Comparison of ENCODE assay signal across 14 mouse cellular contexts in the genomic region with DNA sequence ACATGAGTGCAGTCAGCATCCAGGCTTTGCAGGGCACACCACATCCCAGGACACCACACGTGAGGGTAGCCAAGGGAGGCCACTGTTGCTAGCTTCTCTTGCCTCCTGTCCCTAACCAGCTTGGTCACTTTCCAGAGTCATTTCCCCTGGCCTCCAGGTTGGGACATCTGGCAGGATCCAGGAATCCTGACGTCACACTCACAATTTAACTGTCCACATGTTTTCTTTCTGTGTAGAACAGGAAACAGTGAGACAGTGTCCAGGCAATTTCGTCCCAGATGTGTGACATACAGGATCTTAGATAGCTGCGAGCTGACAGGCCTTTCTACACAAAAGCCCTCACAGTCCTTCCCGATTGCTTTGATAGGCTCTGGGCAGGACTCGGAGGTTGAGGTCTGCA. TPM values are rescaled to one million over a fixed set of nuclear protein-coding genes. Genes with fewer than 3 reads are reported as not detected.
DNase-seq lines count a peak whose midpoint lies in the region; ATAC-seq lines count a peak whose summit lies in the region.
"Had no signal": no experiment of that assay in that cellular context is flagged by ENCODE, and none has a peak within 500 bp of the region (broad histone marks: within the 10 kb centered on the region; RNA-seq: fewer than 3 reads in every experiment).

No protein-coding gene starts in this region.

- 50% methylated on average over 6 of the region's 6 CpGs for WGBS in kidney, embryonic 14.5 days
- 41% methylated on average over 6 of the region's 6 CpGs for WGBS in embryonic facial prominence, embryonic 10.5 days
- 18% methylated on average over 6 of the region's 6 CpGs for WGBS in heart, embryonic 12.5 days
- WGBS in limb, embryonic 11.5 days: 41% methylated on average over 6 of the region's 6 CpGs

- no peak overlapping the region for H3K4me2 ChIP-seq in kidney, embryonic 14.5 days (replicated peaks; ENCODE audit: low read depth, low read length)
- H3K4me2 ChIP-seq in heart, embryonic 12.5 days: no peak overlapping the region
- no peak overlapping the region for H3K4me2 ChIP-seq in limb, embryonic 11.5 days (ENCODE audit: low read depth, severe bottlenecking)
- H3K4me2 ChIP-seq: liver, embryonic 11.5 days; neural tube, embryonic 15.5 days had no signal

- H3K27me3 ChIP-seq in kidney, embryonic 14.5 days (ENCODE audit: control insufficient read depth, insufficient read depth, low read length): 0 out of 2 replicates have a peak, but pooled peaks cover 2% of the 10 kb centered on the region
- H3K27me3 ChIP-seq in embryonic facial prominence, embryonic 10.5 days (replicated peaks; ENCODE audit: low read depth, poor library complexity, severe bottlenecking): peaks cover 5% of the 10 kb centered on the region
- H3K27me3 ChIP-seq in heart, embryonic 12.5 days (replicated peaks): 0 out of 2 replicates have a peak, but pooled peaks cover 5% of the 10 kb centered on the region
- no peaks in the 10 kb centered on the region for H3K27me3 ChIP-seq in limb, embryonic 11.5 days (ENCODE audit: control insufficient read depth, insufficient read depth, low read length)

- H3K4me3 ChIP-seq in kidney, embryonic 14.5 days (ENCODE audit: low read length): no peak overlapping the region
- H3K4me3 ChIP-seq in embryonic facial prominence, embryonic 10.5 days: no peak overlapping the region
- H3K4me3 ChIP-seq in heart, embryonic 12.5 days: no peak overlapping the region
- no peak overlapping the region for H3K4me3 ChIP-seq in limb, embryonic 11.5 days (ENCODE audit: low read depth, low read length)
- H3K4me3 ChIP-seq: neural tube, embryonic 15.5 days had no signal

- H3K4me1 ChIP-seq in kidney, embryonic 14.5 days (ENCODE audit: control insufficient read depth, insufficient read depth, low read length): no peaks in the 10 kb centered on the region
- peaks cover 58% of the 10 kb centered on the region for H3K4me1 ChIP-seq in embryonic facial prominence, embryonic 10.5 days
- H3K4me1 ChIP-seq in heart, embryonic 12.5 days (replicated peaks): peaks cover 49% of the 10 kb centered on the region
- H3K4me1 ChIP-seq in limb, embryonic 11.5 days (ENCODE audit: control insufficient read depth, insufficient read depth, low read length): peaks cover 34% of the 10 kb centered on the region

- no peak overlapping the region for H3K9ac ChIP-seq in kidney, embryonic 14.5 days (ENCODE audit: low read depth, low read length)
- H3K9ac ChIP-seq in heart, embryonic 12.5 days: 0 out of 2 replicates have a peak overlapping the region, but pooled peaks have one; percentile 3
- no peak overlapping the region for H3K9ac ChIP-seq in limb, embryonic 11.5 days (ENCODE audit: low read length)
- H3K9ac ChIP-seq: neural tube, embryonic 15.5 days had no signal

- H3K27ac ChIP-seq in kidney, embryonic 14.5 days (ENCODE audit: low read depth, low read length): no peak overlapping the region
- peak overlapping the region; percentile 71 for H3K27ac ChIP-seq in embryonic facial prominence, embryonic 10.5 days (replicated peaks)
- H3K27ac ChIP-seq in heart, embryonic 12.5 days (ENCODE audit: poor library complexity, severe bottlenecking): peak overlapping the region; percentile 73
- H3K27ac ChIP-seq in limb, embryonic 11.5 days (replicated peaks; ENCODE audit: low read depth, low read length): peak overlapping the region; percentile 43; the same call in 1 of the 2 replicates
- H3K27ac ChIP-seq: macrophage; neural tube, embryonic 15.5 days had no signal

- H3K9me3 ChIP-seq in kidney, embryonic 14.5 days (ENCODE audit: control insufficient read depth, low read length): no peaks in the 10 kb centered on the region; the same call in 1 of the 2 replicates
- peaks cover 4% of the 10 kb centered on the region; the same call in 1 of the 2 replicates for H3K9me3 ChIP-seq in embryonic facial prominence, embryonic 10.5 days
- H3K9me3 ChIP-seq in heart, embryonic 12.5 days (replicated peaks): peaks cover 3% of the 10 kb centered on the region; the same call in 1 of the 2 replicates
- no peaks in the 10 kb centered on the region for H3K9me3 ChIP-seq in limb, embryonic 11.5 days (ENCODE audit: control insufficient read depth, low read length)
- H3K9me3 ChIP-seq: neural tube, embryonic 15.5 days had no signal

- DNase-seq in kidney, adult 9 months: peak; percentile 60
- no peak for DNase-seq in embryonic facial prominence, embryonic 10.5 days (ENCODE audit: low spot score)
- no peak for DNase-seq in limb, embryonic 11.5 days (ENCODE audit: low spot score)
- DNase-seq in frontal cortex, postnatal 25 days (ENCODE audit: low spot score in 2 of 2): no peak
- no peak for DNase-seq in adrenal gland, adult 8-10 months
- DNase-seq: adrenal gland, adult 2 months; gastrocnemius, postnatal 25 days had no signal

- no peak for ATAC-seq in kidney, embryonic 14.5 days (ENCODE audit: low FRiP score, low TSS enrichment)
- ATAC-seq in heart, embryonic 12.5 days (ENCODE audit: insufficient number of reproducible peaks, low FRiP score): peak; percentile 59; the same call in 1 of the 2 replicates
- no peak for ATAC-seq in limb, embryonic 11.5 days (ENCODE audit: insufficient number of reproducible peaks, low FRiP score, low TSS enrichment, low read depth)
- ATAC-seq: hindbrain, embryonic 16.5 days; midbrain, embryonic 16.5 days had no signal

- no peaks in the 10 kb centered on the region for H3K36me3 ChIP-seq in kidney, embryonic 14.5 days (ENCODE audit: control insufficient read depth, insufficient read depth, low read length)
- H3K36me3 ChIP-seq in embryonic facial prominence, embryonic 10.5 days (replicated peaks): no peaks in the 10 kb centered on the region
- no peaks in the 10 kb centered on the region for H3K36me3 ChIP-seq in heart, embryonic 12.5 days
- H3K36me3 ChIP-seq in limb, embryonic 11.5 days (ENCODE audit: control insufficient read depth, insufficient read depth, low read length): no peaks in the 10 kb centered on the region
- H3K36me3 ChIP-seq: neural tube, embryonic 15.5 days had no signal

RNA-seq across cellular contexts. Expression of gene Sulf2, which starts 41.6 kb away (rescaled TPM):
- polyA plus RNA-seq in kidney, embryonic 14.5 days (2014; fragmentation: Nextera tagmentation; extraction: Ambion mirVana): 69.3 and 80.4 TPM in 2 replicates
- 115 and 131 TPM in 2 replicates for polyA plus RNA-seq in embryonic facial prominence, embryonic 10.5 days (2016; fragmentation: Nextera tagmentation; extraction: Ambion mirVana)
- 136 and 137 TPM in 2 replicates for polyA plus RNA-seq in heart, embryonic 12.5 days (2016; fragmentation: Nextera tagmentation; extraction: Ambion mirVana)
- 193 and 210 TPM in 2 replicates for polyA plus RNA-seq in limb, embryonic 11.5 days (2014; fragmentation: Nextera tagmentation; extraction: Ambion mirVana)
- 100 to 1,000 TPM in 2 of 4 experiments, 10 to 100 TPM in 2; 44.6 to 150 (median 89.6) TPM for total RNA-seq in adrenal gland, adult 8-10 months (2022)
